Mouse (Mus musculus) mature B cell (primary cell): ENCODE data around the gene Ager.

ENCODE experiments used
- in situ Hi-C: fragments of 300-500 bp; cut with MboI; formaldehyde crosslinking; loops from 2 replicates; pipeline ENCODE4 v1.14.3; 2019

Ager gene

DNA sequence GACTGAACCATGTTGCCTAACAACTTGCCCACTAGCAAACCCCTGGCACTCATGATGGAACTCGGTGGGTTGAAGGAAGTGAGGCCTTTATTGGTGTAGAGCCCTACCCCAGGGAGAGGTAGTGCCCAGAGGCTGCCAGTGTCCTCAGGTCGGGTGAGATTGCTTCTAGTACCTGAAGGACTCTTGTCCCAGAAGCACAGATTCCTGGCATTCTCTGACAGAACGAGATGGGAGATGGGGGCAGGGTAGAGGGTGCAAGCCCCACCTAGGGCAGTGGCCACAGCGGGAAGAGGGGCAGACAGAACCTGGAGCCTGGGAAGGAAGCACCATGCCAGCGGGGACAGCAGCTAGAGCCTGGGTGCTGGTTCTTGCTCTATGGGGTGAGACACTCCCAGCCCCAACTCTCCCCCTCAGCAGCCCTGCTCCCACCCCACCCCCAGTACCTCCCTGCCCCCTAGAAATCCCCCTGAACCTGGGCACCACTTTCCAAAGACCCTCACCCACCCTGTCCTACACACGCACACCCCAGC, at the start of gene Ager:
Gene Ager (plus strand): TSS at position 297 of the 530 bp plus-strand sequence.
- in situ Hi-C loops = loop anchor here (25.0 kb wide), 1 partner anchor 410 kb away; the partner anchor contains the start of genes Psmb8, Psmb9 and Tap1

DNA sequence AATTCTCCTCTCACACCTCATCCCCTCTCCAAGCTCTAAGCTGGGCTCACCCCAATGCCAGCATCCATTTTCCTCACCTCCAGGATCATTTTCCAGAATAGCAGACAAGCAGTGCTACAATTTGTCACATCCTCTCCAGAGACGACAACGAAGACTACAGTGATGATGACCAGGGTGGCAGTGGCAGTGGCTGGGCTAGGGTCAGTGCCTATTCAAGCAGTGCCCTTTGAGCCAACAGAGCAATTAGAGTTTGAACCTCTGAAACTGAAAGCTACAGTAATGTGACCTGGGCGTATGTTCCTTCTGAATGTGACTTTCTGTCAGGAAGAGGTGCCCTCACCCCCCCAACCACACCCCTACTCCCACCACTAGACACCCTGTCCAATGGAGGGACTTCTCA, 48.5 kb upstream of the Ager start:
- in situ Hi-C loops = no loop called here

DNA sequence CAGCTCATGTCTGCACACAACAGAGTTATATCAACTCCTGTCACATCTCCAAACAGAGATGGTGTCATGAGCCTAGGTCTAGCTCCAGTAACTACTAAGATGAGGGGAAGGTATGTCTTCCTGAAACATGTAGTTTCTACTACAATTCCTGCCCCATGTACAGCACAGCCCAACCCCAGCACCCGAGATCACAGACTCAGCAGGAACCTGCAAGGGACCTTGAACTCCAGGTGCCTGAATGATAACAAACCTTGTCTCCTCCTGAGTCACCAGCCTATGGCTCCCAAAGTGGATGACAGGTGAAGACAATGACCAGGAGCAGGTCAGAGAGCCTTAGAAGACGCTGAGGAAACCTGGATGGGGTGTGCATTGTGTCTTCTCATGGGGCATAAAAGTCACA, 47.8 kb upstream of the Ager start:
- in situ Hi-C loops = no loop called here

DNA sequence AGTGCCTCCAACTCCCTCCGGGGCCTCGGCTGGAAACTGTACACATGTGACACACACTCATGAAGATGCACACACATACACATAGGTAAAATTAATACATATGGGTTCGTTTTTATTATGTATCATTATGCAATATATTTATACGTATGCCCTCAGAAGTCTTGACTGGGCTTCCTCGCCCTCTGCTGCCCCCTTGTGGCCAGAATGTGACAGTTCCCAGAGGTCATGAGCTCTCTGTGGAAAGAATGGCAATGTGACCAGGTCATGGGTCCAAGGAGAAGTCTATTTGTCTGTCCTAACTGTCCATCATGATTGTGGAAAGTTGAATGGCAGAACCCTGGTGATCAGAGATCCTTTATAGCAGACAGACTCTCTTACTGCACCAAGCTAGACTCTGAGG, 42.2 kb upstream of the Ager start:
- in situ Hi-C loops = no loop called here

DNA sequence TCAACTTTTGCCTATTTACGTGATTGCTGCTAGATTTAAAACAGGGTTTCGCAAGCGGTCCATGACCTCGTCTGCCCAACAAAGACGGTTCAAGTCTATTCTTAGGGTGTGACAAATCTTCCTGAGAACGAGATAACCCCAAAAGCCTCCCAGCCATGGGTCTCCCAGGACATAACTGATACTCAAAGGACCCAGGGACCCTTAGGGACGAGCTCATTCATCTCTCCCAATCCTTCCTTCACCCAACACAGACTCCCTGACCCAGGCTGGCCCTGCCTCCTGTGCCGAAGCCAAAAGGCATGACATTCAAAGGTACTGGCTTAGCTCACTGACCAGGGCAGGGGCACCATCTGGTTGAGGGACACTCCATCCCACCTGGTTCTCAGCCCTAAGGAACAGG, 41.3 kb upstream of the Ager start:
- in situ Hi-C loops = no loop called here

DNA sequence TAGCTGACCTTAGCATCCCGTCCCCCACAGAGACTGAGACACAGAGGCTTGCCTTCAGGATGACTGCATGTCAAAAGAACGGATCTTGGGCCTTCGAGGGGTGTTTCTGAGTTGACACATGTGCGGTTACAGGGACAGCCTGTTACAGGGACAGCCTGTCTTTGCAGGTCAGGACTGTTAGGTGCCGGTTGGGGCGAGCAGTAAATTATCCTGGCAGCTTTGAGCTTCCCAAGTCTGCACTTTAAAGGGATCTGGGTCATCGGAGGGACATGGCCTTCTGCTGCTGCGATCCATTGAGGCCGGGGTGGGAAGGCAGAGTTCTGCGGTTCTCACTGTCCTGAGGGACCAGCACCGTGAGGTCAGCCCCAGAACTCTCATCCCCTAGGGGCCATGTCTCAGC, 40.3 kb upstream of the Ager start:
- in situ Hi-C loops = no loop called here

DNA sequence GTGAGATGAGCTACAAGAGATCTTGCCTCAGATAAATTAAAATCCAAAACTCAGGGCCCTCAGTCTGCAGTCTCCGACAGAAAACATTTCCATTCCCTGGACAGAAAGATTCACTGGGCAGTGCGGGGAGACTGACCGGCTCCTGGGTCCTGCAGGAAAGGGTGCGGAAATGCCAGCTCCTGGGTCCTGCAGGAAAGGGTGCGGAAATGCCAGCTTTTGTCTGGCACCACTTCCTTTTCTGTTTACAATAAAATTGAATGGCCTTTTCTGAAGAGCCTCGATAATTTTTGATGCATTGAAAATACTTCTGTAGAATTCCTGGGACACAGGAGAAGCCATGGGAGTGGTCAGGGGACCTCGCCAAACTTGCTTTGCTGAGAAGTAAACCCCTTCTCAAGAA, 38.5 kb upstream of the Ager start:
- in situ Hi-C loops = no loop called here

DNA sequence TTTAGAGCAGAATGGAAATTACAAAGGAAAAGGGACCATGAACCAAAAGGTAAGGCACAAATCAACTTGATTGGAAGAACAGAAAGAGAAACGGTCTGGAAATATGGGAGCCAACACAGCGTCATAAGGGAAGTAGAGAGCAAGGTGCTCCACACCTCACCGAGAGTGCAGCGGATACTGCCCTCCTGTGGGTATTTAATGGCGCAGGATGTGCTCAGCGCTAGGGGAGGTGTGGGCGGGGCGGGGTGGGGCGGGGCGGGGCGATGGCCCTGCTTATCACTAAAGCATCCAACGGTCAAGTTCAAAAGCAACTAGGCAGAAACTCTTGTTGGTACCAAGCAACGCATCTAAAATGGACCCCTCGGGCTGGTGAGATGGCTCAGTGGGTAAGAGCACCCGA, 37.8 kb upstream of the Ager start:
- in situ Hi-C loops = no loop called here

DNA sequence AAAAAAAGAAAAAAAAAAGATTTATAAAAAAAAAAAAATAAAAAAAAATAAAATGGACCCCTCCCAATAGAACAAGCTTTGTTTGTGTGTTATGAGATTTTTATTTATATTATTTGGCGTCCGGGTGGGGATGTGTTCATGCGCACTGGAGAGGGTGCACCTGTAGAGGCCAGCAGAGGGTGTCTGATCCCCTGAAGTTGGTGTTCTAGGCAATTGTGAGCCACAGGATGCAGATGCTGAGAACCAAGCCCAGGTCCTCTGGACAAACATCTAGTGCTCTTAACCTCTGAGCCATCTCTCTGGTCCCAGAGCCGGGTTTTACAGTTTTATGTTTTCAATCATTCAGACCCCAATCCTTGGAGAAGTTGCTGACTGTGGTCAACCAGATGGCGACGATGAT, 37.2 kb upstream of the Ager start:
- in situ Hi-C loops = no loop called here

DNA sequence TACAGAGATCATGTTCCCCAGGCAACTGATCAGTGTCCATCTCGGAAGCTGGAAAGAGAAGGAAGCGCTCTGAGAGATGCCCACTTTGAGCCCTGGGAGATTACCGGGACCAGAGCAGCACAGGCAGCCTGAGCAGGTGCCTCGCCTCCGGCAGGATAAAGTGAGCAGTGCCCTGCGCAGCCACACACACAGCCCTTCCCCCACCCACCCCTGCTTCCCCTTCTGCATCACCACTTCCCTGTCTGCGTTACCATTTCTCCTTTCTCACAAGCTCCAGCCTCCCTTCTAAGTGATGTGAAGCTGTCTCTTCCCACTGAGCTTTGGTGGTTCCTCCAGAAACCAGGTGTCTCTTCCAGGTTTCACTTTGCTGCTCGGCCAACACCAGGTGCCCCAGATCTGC, 36.5 kb upstream of the Ager start:
- in situ Hi-C loops = no loop called here

DNA sequence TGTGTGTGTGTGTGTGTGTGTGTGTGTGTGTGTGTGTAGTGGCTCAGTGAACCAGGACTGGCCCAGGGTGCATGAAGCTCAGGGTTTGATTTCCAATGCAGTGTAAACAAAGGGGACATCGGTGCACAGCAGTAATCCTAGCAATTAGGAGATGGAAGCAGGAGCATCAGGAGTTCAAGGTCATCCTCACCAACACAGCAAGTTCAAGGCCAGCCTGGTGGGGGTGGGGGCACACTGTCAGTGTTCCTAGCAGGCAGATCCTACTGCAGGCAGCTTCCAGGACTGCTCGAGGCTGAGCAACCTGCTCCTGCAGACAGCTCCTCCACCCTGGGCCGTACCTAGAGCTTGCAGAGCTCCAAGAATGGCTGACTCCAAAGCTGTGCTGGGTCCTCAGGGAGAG, 35.1 kb upstream of the Ager start:
- in situ Hi-C loops = no loop called here

DNA sequence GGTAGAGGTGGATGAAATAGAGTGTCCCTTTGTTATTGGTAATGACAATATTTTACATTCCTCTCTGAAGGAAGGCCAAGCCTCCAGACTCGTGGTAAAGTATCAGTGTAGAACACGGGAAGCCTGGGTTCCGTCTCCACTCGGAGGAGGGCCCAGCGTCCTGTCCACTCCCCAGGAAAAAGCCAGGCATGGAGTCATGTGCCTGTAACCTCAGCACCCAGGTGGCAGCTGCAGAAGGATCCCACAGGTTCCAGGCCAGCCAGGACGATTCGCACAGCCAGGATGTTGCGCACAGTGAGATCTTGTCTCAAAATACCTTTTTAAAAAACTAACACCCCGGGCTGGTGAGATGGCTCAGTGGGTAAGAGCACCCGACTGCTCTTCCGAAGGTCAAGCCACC, 34.3 kb upstream of the Ager start:
- in situ Hi-C loops = no loop called here

DNA sequence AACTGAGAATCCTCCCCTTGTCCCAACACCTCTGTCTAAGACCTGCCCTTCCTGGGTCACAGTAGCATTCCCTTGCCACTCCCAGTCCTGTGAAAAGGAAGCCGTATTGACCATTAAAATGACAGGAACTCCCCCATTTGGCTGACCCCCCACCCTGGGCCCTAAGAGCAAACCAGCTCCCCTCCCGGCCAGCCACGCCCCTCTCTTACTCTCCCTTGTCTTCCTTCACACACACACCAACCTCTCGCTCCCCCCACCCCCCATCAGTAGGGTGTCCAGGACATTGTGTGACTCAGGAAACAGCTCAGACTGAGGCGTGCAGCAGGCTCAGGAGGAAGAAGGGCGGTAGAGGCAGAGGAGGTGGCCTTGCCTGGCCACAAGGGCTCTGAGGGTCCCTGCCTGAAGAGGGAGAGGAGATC, 33.6 kb upstream of the Ager start, which contains the start of gene Notch4:
Gene Notch4 (plus strand): TSS at position 266 of the 419 bp plus-strand sequence.
- in situ Hi-C loops = no loop called here

DNA sequence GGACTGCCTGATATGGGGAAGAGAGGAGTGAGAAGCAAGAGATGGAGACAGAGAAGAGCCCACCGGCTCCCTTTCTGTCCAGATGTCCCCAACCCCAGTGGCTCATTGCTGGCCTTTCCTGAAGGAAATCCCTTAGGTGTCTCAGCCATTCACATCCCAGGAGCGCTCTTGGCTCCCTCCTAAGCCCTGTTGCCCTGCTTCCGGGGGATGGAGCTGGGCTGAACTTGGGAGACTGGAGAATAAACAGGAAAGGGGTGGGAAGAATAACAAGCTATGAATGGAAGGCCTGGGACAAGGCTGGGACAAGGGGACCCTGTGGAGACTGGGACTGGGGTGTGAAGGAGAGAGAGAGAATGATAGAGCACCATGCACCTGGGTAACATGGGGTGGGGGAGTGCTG, 32.9 kb upstream of the Ager start:
- in situ Hi-C loops = loop anchor here (5.0 kb wide), 1 partner anchor 53 kb away; the partner anchor contains the start of gene Egfl8

DNA sequence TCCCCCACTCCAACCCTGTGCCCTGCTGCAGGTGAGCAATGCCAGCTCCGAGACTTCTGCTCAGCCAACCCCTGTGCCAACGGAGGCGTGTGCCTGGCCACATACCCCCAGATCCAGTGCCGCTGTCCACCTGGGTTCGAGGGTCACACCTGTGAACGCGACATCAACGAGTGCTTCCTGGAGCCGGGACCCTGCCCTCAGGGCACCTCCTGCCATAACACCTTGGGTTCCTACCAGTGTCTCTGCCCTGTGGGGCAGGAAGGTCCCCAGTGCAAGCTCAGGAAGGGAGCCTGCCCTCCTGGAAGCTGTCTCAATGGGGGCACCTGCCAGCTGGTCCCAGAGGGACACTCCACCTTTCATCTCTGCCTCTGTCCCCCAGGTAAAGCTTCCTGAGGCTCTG, 30.4 kb upstream of the Ager start:
- in situ Hi-C loops = loop anchor here (5.0 kb wide), 1 partner anchor 50 kb away; the partner anchor contains the start of gene Egfl8

DNA sequence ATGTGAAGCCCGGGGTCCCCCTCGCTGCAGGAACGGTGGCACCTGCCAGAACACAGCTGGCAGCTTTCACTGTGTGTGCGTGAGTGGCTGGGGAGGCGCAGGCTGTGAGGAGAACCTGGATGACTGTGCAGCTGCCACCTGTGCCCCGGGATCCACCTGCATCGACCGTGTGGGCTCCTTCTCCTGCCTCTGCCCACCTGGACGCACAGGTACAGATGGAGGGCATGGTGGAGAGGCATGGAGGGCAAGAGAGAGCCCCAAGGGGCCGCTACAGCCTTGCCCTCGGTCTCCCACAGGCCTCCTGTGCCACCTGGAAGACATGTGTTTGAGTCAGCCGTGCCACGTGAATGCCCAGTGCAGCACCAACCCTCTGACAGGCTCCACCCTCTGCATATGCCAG, 29.2 kb upstream of the Ager start:
- in situ Hi-C loops = loop anchor here (5.0 kb wide), 1 partner anchor 49 kb away; the partner anchor contains the start of gene Egfl8

DNA sequence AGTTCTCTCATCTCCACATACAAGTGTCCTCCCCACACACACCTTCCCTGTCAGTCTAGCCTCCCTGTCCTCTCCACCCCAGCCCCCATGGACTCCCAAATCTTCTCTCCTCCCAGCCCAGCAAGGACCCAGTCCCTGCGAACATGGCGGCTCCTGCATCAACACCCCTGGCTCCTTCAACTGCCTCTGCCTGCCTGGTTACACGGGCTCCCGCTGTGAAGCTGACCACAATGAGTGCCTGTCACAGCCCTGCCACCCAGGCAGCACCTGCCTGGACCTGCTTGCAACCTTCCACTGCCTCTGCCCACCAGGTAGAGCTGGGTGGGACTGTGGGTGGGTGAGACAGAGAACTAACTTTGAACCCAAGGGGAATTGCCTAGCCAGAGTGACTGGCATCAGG, 27.7 kb upstream of the Ager start:
- in situ Hi-C loops = loop anchor here (5.0 kb wide), 1 partner anchor 47 kb away; the partner anchor contains the start of gene Egfl8

DNA sequence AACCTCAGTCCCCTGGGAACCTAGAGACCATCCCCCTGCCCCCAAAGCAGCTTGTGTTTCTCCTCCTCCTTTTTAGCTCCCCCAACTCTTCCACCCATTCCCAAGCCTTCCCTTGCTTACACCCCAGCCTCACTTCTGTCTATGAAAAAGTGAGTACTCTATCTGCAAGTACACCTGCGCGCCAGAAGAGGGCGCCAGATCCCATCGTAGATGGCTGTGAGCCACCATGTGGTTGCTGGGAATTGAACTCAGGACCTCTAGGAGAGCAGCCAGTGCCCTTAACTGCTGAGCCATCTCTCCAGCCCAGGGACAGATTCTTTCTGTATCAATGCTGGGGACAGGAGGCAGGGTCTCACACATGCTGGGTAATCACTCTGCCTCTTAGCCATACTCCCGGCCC, 25.8 kb upstream of the Ager start:
- in situ Hi-C loops = no loop called here

DNA sequence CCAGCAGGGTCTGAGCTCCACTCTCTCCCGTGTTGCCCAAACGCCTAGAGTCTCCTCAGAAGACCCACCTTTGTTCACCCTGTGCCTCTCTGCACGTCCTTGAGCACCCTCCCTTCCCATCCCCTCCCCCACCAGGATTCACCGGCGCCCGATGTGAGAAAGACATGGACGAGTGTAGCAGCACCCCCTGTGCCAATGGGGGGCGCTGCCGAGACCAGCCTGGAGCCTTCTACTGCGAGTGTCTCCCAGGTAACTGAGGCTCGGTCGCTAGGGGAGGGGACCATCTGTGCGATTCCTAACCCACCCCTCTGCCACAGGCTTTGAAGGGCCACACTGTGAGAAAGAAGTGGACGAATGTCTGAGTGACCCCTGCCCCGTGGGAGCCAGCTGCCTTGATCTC, 25.3 kb upstream of the Ager start:
- in situ Hi-C loops = no loop called here

DNA sequence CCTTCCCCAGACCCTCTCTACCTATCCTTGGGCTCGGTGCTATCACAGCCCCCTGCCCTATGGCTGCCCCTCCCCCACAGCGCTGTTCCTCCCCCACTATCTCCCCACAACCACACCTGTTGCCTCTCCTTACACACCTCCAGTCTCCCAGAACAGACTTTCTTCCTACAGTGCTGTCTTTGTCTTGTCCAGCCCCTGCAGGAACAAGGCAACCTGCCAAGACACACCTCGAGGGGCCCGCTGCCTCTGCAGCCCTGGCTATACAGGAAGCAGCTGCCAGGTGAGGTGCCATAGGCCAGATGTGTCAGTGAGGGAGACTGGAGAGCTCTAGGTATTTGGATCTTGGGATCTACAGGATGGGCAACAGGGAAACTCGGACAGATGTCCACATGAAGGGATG, 21.1 kb upstream of the Ager start:
- in situ Hi-C loops = loop anchor here (25.0 kb wide), 1 partner anchor 389 kb away; the partner anchor contains the start of genes Psmb8, Psmb9 and Tap1

DNA sequence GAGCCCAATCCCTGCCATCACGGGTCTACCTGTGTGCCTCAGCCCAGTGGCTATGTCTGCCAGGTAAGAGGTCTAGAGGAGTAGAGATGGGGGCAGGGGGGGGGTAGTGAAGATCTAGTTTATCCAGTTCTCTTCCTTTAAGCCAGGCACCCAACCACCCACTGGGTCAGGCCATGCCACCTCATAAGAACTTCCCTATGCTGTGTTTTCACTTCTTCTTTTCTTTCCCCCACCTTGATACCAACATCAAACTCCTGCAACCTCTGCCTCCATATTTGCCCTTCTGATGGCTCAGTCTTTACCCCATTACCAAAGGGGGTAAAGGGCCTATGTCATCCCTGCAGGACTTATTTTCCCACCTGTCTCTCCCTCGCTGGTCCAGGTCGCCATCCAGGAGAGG, 19.6 kb upstream of the Ager start:
- in situ Hi-C loops = loop anchor here (25.0 kb wide), 1 partner anchor 391 kb away; the partner anchor contains the start of genes Psmb8, Psmb9 and Tap1

DNA sequence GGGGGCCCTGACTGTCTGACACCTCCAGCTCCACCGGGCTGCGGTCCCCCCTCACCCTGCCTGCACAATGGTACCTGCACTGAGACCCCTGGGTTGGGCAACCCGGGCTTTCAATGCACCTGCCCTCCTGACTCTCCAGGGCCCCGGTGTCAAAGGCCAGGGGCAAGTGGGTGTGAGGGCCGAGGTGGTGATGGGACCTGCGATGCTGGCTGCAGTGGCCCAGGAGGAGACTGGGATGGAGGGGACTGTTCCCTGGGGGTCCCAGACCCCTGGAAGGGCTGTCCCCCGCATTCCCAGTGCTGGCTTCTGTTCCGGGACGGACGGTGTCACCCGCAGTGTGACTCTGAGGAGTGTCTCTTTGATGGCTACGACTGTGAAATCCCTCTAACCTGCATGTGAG, 15.1 kb upstream of the Ager start:
- in situ Hi-C loops = loop anchor here (25.0 kb wide), 1 partner anchor 395 kb away; the partner anchor contains the start of genes Psmb8, Psmb9 and Tap1

DNA sequence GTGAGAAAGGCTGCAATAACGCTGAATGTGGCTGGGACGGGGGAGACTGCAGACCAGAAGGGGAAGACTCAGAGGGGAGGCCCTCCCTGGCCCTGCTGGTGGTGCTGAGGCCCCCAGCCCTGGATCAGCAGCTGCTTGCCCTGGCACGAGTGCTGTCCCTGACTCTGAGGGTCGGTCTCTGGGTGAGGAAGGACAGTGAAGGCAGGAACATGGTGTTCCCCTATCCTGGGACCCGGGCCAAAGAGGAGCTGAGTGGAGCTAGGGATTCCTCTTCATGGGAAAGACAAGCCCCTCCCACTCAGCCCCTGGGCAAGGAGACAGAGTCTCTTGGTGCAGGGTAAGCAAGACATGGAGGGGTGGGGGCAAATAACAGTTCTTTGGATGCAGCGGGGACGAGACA, 14.3 kb upstream of the Ager start:
- in situ Hi-C loops = loop anchor here (25.0 kb wide), 1 partner anchor 396 kb away; the partner anchor contains the start of genes Psmb8, Psmb9 and Tap1

DNA sequence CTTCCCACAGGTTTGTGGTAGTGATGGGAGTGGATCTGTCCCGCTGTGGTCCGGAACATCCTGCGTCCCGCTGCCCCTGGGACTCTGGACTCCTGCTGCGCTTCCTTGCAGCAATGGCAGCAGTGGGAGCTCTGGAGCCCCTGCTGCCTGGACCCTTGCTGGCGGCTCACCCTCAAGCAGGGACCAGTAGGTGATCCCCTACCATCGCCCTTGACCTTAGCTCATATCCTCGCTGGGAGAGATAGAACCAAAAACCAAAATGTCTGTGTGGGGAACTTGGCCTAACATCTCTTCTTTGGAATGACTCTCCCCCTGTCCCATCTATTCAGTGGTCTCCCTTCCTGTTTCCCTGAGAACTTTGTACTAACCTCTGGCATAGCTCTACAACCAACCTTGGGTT, 13.8 kb upstream of the Ager start:
- in situ Hi-C loops = loop anchor here (25.0 kb wide), 1 partner anchor 397 kb away; the partner anchor contains the start of genes Psmb8, Psmb9 and Tap1
